Mouse (Mus musculus): ENCODE results near the gene Rnf167.

- TF ChIP-seq CTCF (conservative IDR thresholded peaks at IDR 0.05 in 1 of 2, IDR thresholded peaks at IDR 0.05 in 1 of 2; ENCODE audit: low read depth in 2 of 2, low read length in 2 of 2) (no peak), MXI1 (IDR thresholded peaks at IDR 0.05; ENCODE audit: low read depth, low read length) (no peak), POLR2A (IDR thresholded peaks at IDR 0.05; ENCODE audit: low read depth, low read length) (no peak), BHLHE40 (IDR thresholded peaks at IDR 0.05; ENCODE audit: low read depth, low read length) (no peak), IRF4 (IDR thresholded peaks at IDR 0.05; ENCODE audit: low read depth, low read length) (no peak), ZKSCAN1 (IDR thresholded peaks at IDR 0.05; ENCODE audit: borderline replicate concordance, low read depth, low read length) (no peak)
Measured at GRCm38 (mm10) chr11:70700613-70701012, 53.6 kb downstream of the Rnf167 start.

Data from CH12.LX (cell line).